Mouse (Mus musculus) liver, embryonic 11.5 days (tissue): Measurements from ENCODE around the gene Sf3a3. TPM values are rescaled to one million over a fixed set of nuclear protein-coding genes. Genes with fewer than 3 reads are reported as not detected.

Experiments
- ATAC-seq: fragments of 200-750 bp; cut with Nextera tagmentation; replicated peaks from 2 replicates; pipeline ENCODE4 v1.8.0; 2017; ENCODE audit warnings: moderate number of reproducible peaks, mild to moderate bottlenecking, moderate TSS enrichment, moderate library complexity; ENCODE audit not compliant: low FRiP score
- DNase-seq: peaks from one replicate; pipeline ENCODE4 v3.0.0-alpha.2; 2017; ENCODE audit warnings: low spot score
- H3K27ac ChIP-seq: fragments of 300-500 bp; sonication (generic); 2 replicates; pipeline ENCODE4 v1.5.1; 2014; ENCODE audit warnings: mild to moderate bottlenecking, low read depth, low read length, control low read depth
- H3K27me3 ChIP-seq: fragments of 300-500 bp; sonication (generic); replicated peaks from 2 replicates; pipeline ENCODE4 v1.6.1; 2014; ENCODE audit warnings: low read length, mixed read lengths; ENCODE audit not compliant: control insufficient read depth, insufficient read depth
- H3K36me3 ChIP-seq: fragments of 300-500 bp; sonication (generic); 2 replicates; pipeline ENCODE4 v1.6.1; 2014; ENCODE audit warnings: mild to moderate bottlenecking, low read length, moderate library complexity, mixed read lengths; ENCODE audit not compliant: control insufficient read depth, insufficient read depth
- H3K4me1 ChIP-seq: fragments of 300-500 bp; sonication (generic); replicated peaks from 2 replicates; pipeline ENCODE4 v1.6.1; 2014; ENCODE audit warnings: low read length, mixed read lengths; ENCODE audit not compliant: control insufficient read depth, insufficient read depth
- H3K4me2 ChIP-seq: fragments of 300-500 bp; sonication (generic); 2 replicates; pipeline ENCODE4 v1.6.1; 2014; ENCODE audit warnings: mild to moderate bottlenecking, control low read depth, moderate library complexity
- H3K4me3 ChIP-seq: fragments of 300-500 bp; sonication (generic); 2 replicates; pipeline ENCODE4 v1.5.1; 2014; ENCODE audit warnings: low read depth, low read length, control low read depth
- H3K9ac ChIP-seq: fragments of 300-500 bp; sonication (generic); 2 replicates; pipeline ENCODE4 v1.6.1; 2014; ENCODE audit warnings: low read depth, low read length, control low read depth
- H3K9me3 ChIP-seq: fragments of 300-500 bp; sonication (generic); 2 replicates; pipeline ENCODE4 v1.6.1; 2016; ENCODE audit warnings: low read length, inconsistent platforms, mixed read lengths; ENCODE audit not compliant: control insufficient read depth
- WGBS: fragments of 180-500 bp; shearing (Covaris S2); extraction: QIAGEN DNeasy Blood & Tissue Kit; methylation state at CpG from one replicate; pipeline ENCODE4 v1.1.7; 2014; 5-methylcytosine and 5-hydroxymethylcytosine counted together
- polyA plus RNA-seq: library from polyadenylated mRNA; unstranded; fragments of >200 nt; fragmentation: Nextera tagmentation; extraction: Ambion mirVana; gene quantifications from 2 replicates; pipeline ENCODE4 v1.2.1, GENCODE M21; 2014

Gene Sf3a3
- polyA plus RNA-seq = 172 and 182 TPM in 2 replicates

DNA sequence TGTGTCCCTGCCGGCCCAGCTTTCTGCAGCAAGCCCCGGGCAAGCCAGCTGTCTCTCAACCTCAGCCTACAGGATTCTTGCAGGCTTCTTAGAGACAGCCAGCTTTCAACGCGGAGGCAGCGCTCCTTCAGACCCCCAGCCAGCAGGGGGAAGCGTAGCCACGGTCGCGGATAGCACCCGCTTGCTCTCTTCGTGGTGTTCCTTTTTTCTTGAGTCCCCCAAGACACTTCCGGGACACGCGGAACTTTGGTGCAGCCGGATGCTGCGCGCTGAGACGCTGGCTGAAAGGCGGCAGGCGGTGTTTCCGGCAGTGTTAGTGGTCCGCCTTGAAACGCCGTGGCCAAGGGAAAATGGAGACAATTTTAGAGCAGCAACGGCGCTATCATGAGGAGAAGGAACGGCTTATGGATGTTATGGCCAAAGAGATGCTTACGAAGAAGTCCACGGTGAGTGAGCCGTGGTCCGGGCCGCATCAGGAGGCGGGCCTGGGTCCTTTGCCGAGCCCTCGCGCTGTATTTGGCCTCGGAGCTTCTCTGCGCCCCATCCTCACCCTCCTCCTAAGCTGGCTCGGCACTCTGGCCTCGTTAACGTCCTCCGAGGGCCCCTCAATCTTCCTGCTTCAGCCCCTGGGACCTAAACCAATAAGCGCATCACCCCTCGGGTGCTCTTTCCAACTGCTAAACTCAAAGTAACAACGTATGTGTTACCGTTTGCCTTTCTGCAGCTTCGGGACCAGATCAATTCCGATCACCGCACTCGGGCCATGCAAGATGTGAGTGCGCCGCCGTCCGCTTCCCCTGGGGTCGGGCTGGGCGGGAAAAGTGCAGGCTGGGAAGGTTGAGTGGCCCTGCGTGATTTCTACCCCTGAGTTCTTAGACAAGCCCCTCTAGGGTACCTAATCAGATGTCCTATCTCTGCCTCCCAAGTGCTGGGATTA is at the start of gene Sf3a3:
Gene Sf3a3 (plus strand): TSS at position 232 of the 937 bp plus-strand sequence.
- H3K27ac ChIP-seq = peak within 1 kb of the TSS; percentile 56
- peaks cover 21% of the 10 kb centered on the region for H3K4me1 ChIP-seq
- H3K4me3 ChIP-seq = peak within 1 kb of the TSS; percentile 87
- H3K27me3 ChIP-seq = no peaks in the 10 kb centered on the region
- under 1% methylated on average over 57 of the region's 57 CpGs for WGBS
- ATAC-seq (peak; percentile 88), DNase-seq (peak; percentile 92)
- H3K9ac ChIP-seq = peak within 1 kb of the TSS; percentile 85
- no peaks in the 10 kb centered on the region for H3K9me3 ChIP-seq
- H3K36me3 ChIP-seq = peaks cover 15% of the 10 kb centered on the region
- peak within 1 kb of the TSS; percentile 93 for H3K4me2 ChIP-seq

DNA sequence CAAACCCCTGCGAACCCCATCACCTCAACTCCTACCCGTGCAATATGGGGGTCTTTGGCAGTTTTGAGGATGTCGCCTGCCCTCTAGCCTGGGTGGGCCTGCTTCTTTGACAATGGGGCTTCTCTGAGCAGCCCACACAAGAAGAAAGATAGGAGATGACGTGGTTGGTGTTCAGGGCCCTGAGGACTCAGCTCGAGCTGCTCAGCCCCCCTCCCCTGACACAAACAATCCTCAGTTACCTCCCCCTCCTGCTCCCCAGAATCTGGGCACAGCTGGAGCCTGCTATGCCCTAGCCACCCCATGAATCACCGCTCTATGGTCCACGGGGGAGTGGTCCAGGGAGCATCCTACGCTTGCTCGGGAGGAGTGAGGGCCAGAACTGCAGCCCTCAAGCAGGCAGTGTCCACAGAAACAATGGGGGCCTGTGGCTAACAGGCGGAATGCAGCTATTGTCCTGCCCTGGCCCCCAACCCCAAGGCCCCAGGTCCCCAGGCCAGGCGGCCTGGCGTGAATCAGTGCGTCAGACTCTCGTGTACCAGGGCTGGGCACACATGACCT is 47.0 kb upstream of the Sf3a3 start:
- H3K27me3 ChIP-seq = peaks cover 63% of the 10 kb centered on the region
- no peak for ATAC-seq
- WGBS = 49% methylated on average over 14 of the region's 14 CpGs

DNA sequence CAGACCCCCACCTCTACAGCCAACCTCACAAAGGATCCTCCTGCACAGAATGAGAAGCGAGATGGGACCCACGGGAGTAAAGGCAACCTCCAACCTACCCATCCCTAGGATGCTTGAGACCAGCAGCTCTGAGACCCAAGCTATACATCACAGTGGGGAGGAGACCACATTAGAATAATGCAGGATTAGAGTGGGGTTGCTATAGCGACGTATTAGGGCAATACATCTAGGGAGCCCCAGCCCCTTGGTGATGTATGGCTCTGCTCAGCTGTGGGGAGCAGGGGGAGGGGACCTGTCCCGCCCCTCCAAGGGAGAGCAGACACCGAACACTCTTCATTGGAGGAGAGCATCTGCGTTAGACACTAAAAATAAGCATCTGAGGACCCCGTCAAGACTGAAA is 46.5 kb upstream of the Sf3a3 start:
- DNase-seq (no peak), ATAC-seq (no peak)
- Histone ChIP-seq H3K4me1 (no peaks in the 10 kb centered on the region; the same call in 1 of the 2 replicates), H3K27me3 (peaks cover 64% of the 10 kb centered on the region), H3K9ac (no peak overlapping the region), H3K4me3 (no peak overlapping the region), H3K4me2 (no peak overlapping the region), H3K27ac (no peak overlapping the region), H3K36me3 (no peaks in the 10 kb centered on the region), H3K9me3 (no peaks in the 10 kb centered on the region)
- WGBS = 27% methylated on average over 8 of the region's 8 CpGs

More for the DNA sequence above, 47.0 kb upstream of the Sf3a3 start:
- no peak overlapping the region for H3K9ac ChIP-seq
- no peak overlapping the region for H3K4me3 ChIP-seq
- H3K4me2 ChIP-seq = no peak overlapping the region
- no peaks in the 10 kb centered on the region; the same call in 1 of the 2 replicates for H3K4me1 ChIP-seq
- no peak for DNase-seq
- H3K36me3 ChIP-seq = no peaks in the 10 kb centered on the region
- no peaks in the 10 kb centered on the region for H3K9me3 ChIP-seq
- no peak overlapping the region for H3K27ac ChIP-seq

DNA sequence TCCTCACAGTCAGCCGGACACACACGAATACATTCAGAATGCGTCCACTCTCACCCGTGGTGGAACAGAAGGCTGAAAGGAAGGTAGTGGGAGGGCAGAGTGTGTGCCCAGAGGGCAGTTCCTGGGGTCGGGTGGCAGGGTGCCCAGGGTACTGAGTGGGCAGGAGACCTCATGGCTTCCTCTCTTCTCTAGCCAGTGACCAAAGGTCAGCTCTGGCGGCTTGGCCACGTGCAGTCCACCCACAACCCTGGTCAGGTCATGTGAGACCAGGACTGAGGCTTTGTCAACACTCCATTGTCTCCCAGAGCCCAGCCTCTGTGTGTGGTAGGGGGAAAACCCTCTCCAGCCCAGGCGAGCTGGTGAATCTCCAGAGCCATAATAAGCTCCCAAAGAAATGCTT is 44.3 kb upstream of the Sf3a3 start:
- no peak for ATAC-seq
- 69% methylated on average over 8 of the region's 8 CpGs for WGBS
- Histone ChIP-seq H3K36me3 (no peaks in the 10 kb centered on the region), H3K27me3 (peaks cover 54% of the 10 kb centered on the region), H3K9me3 (no peaks in the 10 kb centered on the region), H3K4me3 (no peak overlapping the region), H3K4me1 (no peaks in the 10 kb centered on the region; the same call in 1 of the 2 replicates), H3K27ac (no peak overlapping the region), H3K4me2 (no peak overlapping the region), H3K9ac (no peak overlapping the region)
- DNase-seq = no peak

DNA sequence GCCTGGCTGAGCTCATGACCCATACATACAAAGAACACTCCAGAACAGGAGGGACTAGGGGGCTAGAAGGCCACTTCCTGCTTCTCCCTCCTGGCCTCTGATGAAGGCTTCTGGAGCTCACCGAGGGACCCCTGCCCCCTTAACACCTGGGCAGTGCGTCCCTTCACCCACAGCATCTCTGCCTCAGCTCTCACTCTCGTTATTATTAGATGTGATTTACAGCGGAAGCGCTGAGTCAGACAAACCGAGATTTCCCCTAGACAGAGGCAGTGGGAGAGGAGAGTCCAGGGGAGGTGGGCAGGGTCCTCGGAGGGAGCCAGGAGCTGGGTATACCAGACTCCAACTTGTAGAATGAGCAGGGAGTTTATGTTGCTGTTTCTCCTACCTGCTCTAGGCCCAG is 43.0 kb upstream of the Sf3a3 start:
- Histone ChIP-seq H3K27me3 (peaks cover 50% of the 10 kb centered on the region), H3K4me3 (no peak overlapping the region)

DNA sequence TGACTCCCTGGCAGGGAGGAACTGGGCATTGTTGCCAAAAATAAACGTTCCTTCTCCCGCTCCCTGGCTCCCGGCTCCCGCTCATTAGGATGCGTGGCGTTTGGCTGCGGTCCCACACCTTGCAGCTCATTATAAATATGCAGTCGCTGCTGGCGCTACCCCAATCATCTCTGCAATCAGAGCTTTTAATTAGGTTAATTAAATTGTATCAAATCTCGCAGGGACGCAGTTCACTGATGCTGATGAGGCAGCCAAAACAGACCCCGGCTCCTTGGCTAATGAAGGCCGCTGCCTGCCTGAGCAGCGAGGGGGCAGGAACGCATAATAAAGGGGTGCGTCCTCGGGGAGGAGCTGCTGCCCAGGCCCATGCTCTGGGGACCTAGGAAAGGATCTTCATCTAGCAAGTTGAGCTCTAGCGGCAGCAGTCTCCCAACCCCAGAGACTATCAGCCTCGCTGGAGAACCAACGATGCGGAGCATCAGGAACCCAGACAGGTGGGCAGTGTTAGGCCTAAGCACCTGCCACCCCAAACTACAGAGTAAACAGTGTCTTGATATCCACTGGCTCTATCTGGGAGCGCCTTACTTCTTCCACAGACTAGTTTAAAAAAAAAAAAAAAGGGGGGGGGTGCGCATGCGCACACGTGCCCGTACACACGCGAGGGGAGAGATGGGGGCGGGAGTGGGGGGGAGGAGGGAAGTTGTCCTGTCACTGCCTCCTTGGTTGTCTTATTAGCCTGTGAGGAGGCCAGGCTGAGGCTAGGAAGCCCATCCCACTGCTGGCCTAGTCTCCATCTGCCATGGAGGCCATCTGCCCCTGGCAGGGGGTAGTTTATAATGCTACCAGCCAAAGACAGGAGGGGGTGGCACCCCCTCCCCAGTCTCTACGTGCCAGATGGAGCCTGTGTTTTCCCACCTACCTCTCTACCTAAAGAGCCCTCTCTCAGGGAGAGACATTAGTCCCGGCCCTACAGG is 41.9 kb upstream of the Sf3a3 start:
- peak overlapping the region; percentile 18; the same call in 1 of the 2 replicates for H3K4me3 ChIP-seq
- no peaks in the 10 kb centered on the region for H3K9me3 ChIP-seq
- ATAC-seq (no peak), DNase-seq (no peak)
- no peak overlapping the region for H3K9ac ChIP-seq
- peaks cover under 1% of the 10 kb centered on the region; the same call in 1 of the 2 replicates for H3K36me3 ChIP-seq
- H3K4me1 ChIP-seq = no peaks in the 10 kb centered on the region; the same call in 1 of the 2 replicates
- H3K4me2 ChIP-seq = peak overlapping the region; percentile 50
- H3K27me3 ChIP-seq = peaks cover 44% of the 10 kb centered on the region
- no peak overlapping the region for H3K27ac ChIP-seq
- 7% methylated on average over 30 of the region's 31 CpGs for WGBS

More for the DNA sequence above, 43.0 kb upstream of the Sf3a3 start:
- no peaks in the 10 kb centered on the region for H3K9me3 ChIP-seq
- H3K4me1 ChIP-seq = no peaks in the 10 kb centered on the region; the same call in 1 of the 2 replicates
- no peak overlapping the region for H3K9ac ChIP-seq
- 16% methylated on average over 7 of the region's 7 CpGs for WGBS
- H3K36me3 ChIP-seq = no peaks in the 10 kb centered on the region
- ATAC-seq (no peak), DNase-seq (no peak)
- H3K4me2 ChIP-seq = no peak overlapping the region
- no peak overlapping the region for H3K27ac ChIP-seq

DNA sequence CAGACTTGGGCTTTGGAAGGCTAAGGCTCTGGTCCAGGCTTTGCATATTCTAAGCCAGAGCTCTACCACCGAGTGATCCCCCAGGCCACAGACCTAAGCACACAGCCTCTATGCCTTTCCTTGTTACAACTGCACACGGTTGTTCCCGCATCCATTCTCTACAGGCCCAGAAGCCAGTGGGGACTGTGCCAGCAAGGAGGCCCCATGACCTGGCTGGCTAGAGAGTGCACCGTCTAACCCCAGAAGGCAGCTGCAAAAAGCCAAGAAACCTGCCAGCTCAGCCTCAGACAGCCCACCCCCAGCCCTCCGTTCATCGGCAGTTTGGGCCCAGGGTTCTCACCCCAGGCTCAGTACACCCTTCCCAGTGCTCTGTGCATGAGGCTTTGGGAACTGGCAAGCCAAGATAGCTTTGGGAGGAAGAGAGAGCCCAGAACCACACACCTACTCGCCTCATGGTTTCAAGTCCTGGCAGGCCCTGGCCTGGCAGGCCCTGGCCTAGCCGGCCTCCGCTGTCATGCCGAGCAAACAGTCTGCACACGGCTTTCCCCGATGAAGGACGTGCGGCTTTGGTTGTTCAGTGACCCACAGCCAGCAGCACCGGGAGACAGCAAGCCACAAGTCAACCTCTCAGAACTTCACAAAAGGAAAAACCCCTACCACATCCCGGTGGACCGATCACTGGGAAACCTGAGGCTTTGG is 40.1 kb upstream of the Sf3a3 start:
- H3K9me3 ChIP-seq = no peaks in the 10 kb centered on the region
- H3K4me3 ChIP-seq = no peak overlapping the region
- peaks cover 10% of the 10 kb centered on the region; the same call in 1 of the 2 replicates for H3K36me3 ChIP-seq
- no peaks in the 10 kb centered on the region; the same call in 1 of the 2 replicates for H3K4me1 ChIP-seq
- 76% methylated on average over 17 of the region's 17 CpGs for WGBS
- DNase-seq = no peak
- no peak overlapping the region for H3K9ac ChIP-seq
- no peak for ATAC-seq
- peaks cover 36% of the 10 kb centered on the region for H3K27me3 ChIP-seq
- H3K4me2 ChIP-seq = no peak overlapping the region
- no peak overlapping the region for H3K27ac ChIP-seq
